Mouse (Mus musculus) bone marrow, adult 2 months (tissue): ENCODE results near the gene Gm3776. TPM values are rescaled to one million over a fixed set of nuclear protein-coding genes. Genes with fewer than 3 reads are reported as not detected.
"Not testable (repeated sequence)": the region's sequence is repeated elsewhere in the genome, so short reads cannot be mapped to it uniquely, and the experiment has no call there.

Experiments
- H3K27ac ChIP-seq: fragments of 200-500 bp; 2 replicates; pipeline ENCODE4 v1.5.1; 2012; ENCODE audit warnings: low read depth, mild to moderate bottlenecking, control low read depth, inconsistent platforms, low read length; ENCODE audit not compliant: control insufficient read depth, poor library complexity, insufficient read depth
- H3K4me1 ChIP-seq: fragments of 200-500 bp; 2 replicates; pipeline ENCODE4 v1.6.1; 2011; ENCODE audit warnings: low read length; ENCODE audit not compliant: control insufficient read depth, insufficient read depth
- H3K4me3 ChIP-seq: fragments of 200-500 bp; replicated peaks from 2 replicates; pipeline ENCODE3; 2011; ENCODE audit warnings: mild to moderate bottlenecking, low read depth, low read length, control low read depth; ENCODE audit not compliant: control insufficient read depth
- CTCF ChIP-seq: fragments of 200-500 bp; IDR thresholded peaks from 2 replicates; pipeline ENCODE4 v1.5.1; 2011; ENCODE audit warnings: low read length, control low read depth; ENCODE audit not compliant: control insufficient read depth, insufficient read depth
- POLR2A ChIP-seq: fragments of 200-500 bp; IDR thresholded peaks from 2 replicates; pipeline ENCODE4 v1.6.1; 2011; ENCODE audit warnings: low read depth, mild to moderate bottlenecking, control low read depth, low read length, borderline replicate concordance; ENCODE audit not compliant: control insufficient read depth
- WGBS: fragments of 180-500 bp; shearing (Covaris S2); methylation state at CpG from one replicate; pipeline ENCODE4 v1.1.7; 2018; 5-methylcytosine and 5-hydroxymethylcytosine counted together
- polyA plus RNA-seq: library from polyadenylated mRNA; stranded (reverse); fragments of >200 nt; gene quantifications from 2 replicates; pipeline ENCODE4 v1.2.4, GENCODE M21; 2011; ENCODE audit warnings: low replicate concordance; ENCODE audit not compliant: missing spikeins, insufficient read depth, insufficient read length

The Gm3776 gene
- polyA plus RNA-seq, 1 experiment, result not detected

DNA sequence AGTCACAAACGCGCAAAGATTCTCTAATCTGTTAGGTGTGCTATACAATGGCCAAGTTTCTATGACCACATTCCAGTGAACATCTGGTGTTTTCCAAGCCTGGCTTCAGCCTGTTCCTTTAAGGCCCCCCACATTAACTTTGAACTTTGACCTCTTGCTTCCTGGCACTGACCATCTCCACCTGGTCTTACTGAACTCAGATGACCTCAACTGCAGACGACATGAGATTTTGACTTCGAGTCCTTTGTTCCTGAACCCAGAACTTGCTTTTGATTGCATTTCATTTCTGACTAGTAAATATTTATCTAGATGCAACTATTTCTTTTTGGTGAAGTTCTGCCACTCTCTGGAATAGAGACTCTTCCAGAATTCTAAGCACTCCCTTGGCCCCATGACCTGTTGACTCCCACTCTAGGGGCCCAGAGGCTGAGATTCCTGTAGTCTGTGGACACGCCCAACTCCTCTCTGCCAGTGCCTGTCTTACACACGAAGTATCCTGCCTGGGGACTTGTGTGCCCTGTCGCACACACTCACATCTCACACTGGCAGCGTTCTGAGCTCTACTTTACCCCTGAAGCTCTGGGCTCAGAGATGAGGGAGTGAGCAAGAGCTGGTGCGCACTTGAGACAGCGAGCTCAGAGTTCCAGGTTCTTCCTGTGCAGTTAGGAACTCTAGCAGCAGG, 33.6 kb upstream of the Gm3776 start:
- Histone ChIP-seq H3K27ac (no peak overlapping the region), H3K4me3 (no peak overlapping the region), H3K4me1 (no peaks in the 10 kb centered on the region)
- TF ChIP-seq CTCF (no peak), POLR2A (no peak)
- 84% methylated on average over 10 of the region's 10 CpGs for WGBS

DNA sequence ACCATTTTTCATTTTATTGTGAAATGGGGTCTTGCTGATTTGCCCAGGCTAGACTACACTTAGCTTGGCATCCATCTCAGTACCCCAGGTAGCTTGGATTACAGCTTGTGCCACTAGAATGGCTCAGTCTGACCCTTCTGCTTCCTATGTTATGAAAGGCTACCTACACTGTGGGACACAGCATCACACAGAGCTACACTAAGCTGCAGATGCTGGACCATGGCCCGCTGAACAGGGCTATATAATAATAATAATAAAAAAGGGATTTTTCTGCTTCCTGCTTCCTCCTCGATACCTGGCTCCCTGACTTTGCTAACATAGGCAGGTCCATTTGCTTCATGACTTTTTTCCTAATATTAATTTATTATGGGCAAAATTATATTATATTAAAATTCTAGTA, 32.5 kb upstream of the Gm3776 start:
- Histone ChIP-seq H3K4me1 (no peaks in the 10 kb centered on the region), H3K27ac (no peak overlapping the region), H3K4me3 (no peak overlapping the region)
- no peak for TF ChIP-seq CTCF
- 79% methylated on average over 2 of the region's 2 CpGs for WGBS

- 42% methylated on average over 11 of the region's 11 CpGs for WGBS
- H3K27ac ChIP-seq, result no peak overlapping the region
- TF ChIP-seq CTCF (no peak), POLR2A (no peak)
- H3K4me1 ChIP-seq, result no peaks in the 10 kb centered on the region
- no peak overlapping the region for H3K4me3 ChIP-seq
These were observed 31.6 kb upstream of the Gm3776 start for GRCm38 (mm10) chr9:78225304-78225703.

DNA sequence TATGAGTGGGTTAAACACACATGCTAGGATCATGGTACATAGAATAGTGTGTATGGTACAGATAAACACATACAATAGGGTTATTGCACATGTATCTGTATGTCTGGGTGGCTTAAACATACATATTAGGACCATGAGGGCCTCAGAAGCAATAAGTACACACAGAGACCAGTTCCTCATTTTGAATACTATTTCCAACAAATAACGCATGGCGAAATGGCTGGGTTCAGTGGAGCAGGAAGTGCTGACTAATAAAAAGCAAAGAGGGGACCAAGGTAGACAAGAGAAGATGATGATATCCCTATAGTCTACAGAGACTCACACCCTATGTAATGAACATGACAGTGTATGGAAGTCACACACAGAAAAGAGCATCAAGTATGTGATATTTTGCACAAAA, 28.8 kb upstream of the Gm3776 start:
- Histone ChIP-seq H3K27ac (no peak overlapping the region), H3K4me1 (no peaks in the 10 kb centered on the region), H3K4me3 (no peak overlapping the region)
- 18% methylated on average over 2 of the region's 2 CpGs for WGBS
- TF ChIP-seq POLR2A (no peak), CTCF (no peak)

GRCm38 (mm10) chr9:78229658-78230057, 27.3 kb upstream of the Gm3776 start:
- 63% methylated on average over 3 of the region's 3 CpGs for WGBS
- not testable (repeated sequence) for H3K4me1 ChIP-seq, H3K27ac ChIP-seq, H3K4me3 ChIP-seq

GRCm38 (mm10) chr9:78230461-78230860, 26.5 kb upstream of the Gm3776 start, which contains the start of gene Gsta1:
Gsta1 (plus strand) TSS chr9:78230656.
- not testable (repeated sequence) for H3K4me1 ChIP-seq, H3K4me3 ChIP-seq, H3K27ac ChIP-seq
- 59% methylated on average over 3 of the region's 3 CpGs for WGBS

DNA sequence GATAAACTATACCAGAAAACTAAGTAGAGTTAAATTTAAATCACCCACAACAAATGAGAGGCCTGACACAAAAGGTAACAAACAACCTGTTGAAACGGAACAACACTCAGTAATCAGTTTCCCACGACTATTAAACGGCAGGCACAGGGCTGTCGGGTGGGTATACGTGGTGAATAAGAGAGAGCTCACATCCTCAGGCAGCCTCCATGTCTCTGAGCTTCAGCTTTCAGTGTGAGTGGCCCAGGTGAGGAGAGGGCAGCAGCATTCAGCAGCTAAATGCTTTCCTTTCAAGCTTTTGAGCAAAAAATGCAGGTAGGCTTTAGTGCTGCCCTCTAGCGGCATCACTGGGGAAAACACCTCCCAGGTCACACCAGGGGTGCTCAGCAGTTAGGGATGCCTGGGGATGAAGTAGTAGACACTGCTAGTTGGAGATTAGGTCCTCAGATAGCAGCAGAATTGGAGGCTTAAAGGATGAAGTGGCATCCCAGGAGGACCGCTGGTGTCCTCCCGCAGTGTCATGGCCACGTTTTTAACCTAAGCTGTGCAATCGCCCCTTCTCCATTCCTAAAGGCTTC, 23.7 kb upstream of the Gm3776 start:
- no CpG with 5 or more reads among the region's 10 CpGs for WGBS
- H3K27ac ChIP-seq, H3K4me3 ChIP-seq, H3K4me1 ChIP-seq: not testable (repeated sequence)

GRCm38 (mm10) chr9:78255683-78256470, 1.1 kb upstream of the Gm3776 start:
- H3K4me3 ChIP-seq, H3K4me1 ChIP-seq: not testable (repeated sequence)
- WGBS, result 61% methylated on average over 4 of the region's 4 CpGs

GRCm38 (mm10) chr9:78259688-78260087, 2.8 kb downstream of the Gm3776 start:
- 0% methylated on average over 1 of the region's 6 CpGs for WGBS
- H3K4me3 ChIP-seq, H3K4me1 ChIP-seq, H3K27ac ChIP-seq: not testable (repeated sequence)

More at GRCm38 (mm10) chr9:78255683-78256470, 1.1 kb upstream of the Gm3776 start:
- not testable (repeated sequence) for H3K27ac ChIP-seq

DNA sequence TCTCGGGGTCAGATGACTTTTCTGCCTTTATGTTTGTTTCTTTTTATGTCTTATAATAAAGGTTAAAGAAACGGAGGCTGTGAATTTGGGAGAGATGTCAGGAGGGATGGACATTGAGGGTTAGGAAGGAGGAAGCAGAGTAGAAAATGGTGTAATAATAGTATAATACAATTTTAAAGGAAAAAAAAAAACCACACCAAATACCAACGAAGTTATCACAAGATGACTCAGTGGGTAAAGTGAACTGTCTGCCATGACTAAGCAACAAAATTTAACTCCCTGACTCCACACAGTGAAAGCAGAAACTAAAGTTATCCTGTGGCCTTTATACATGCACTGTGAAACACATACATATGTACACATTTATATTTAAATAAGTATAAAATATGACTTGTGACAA, 14.0 kb downstream of the Gm3776 start:
- 54% methylated on average over 3 of the region's 3 CpGs for WGBS
- H3K27ac ChIP-seq, H3K4me3 ChIP-seq, H3K4me1 ChIP-seq: not testable (repeated sequence)

DNA sequence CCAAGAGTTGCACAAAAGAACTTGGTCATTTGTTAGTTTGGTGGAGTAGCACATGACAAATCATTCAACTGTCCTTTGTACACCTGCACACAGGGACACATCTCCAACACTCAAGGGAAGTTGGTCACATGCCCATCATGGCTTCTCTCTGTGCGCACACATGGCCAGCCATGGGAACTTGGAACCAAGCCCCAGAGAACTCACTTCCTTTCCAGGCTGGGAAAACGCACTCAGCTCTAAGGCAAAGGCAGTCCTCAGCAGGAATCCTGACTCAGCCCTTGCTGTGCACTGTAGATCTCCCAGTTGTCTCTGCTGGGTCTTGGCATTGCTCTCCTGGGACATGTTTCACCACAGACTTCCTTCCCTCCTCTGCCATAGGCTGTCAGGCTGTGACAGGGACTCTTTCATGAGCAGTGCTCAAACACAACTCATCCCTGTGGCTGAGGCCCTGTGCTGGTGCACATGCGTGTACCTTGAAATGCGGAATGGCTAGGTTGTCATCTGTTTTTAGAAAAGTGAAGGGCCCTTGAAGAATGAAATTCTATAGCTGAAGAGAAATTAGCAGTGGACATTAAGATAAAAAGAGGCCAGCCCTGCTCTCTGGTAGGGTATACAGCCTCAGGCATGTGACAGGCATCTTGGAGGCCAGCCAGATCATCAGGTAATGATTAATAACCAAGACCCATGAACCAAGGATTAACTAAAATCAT, 25.2 kb downstream of the Gm3776 start:
- not testable (repeated sequence) for H3K27ac ChIP-seq, H3K4me1 ChIP-seq, H3K4me3 ChIP-seq
- WGBS, result 79% methylated on average over 4 of the region's 4 CpGs

GRCm38 (mm10) chr9:78289063-78289462, 32.1 kb downstream of the Gm3776 start:
- WGBS, result 50% methylated on average over 1 of the region's 1 CpGs
- not testable (repeated sequence) for H3K27ac ChIP-seq, H3K4me3 ChIP-seq, H3K4me1 ChIP-seq
